Mouse (Mus musculus) liver, adult 2 months (tissue): ENCODE results near the gene Vps18.

Experiments
- CTCF ChIP-seq: fragments of 200-500 bp; IDR thresholded peaks from 2 replicates; pipeline ENCODE4 v1.5.1; 2011; ENCODE audit warnings: low read depth, low read length, control low read depth
- POLR2A ChIP-seq: fragments of 200-500 bp; IDR thresholded peaks from 2 replicates; pipeline ENCODE4 v1.6.1; 2011; ENCODE audit warnings: low read length, control low read depth; ENCODE audit not compliant: insufficient read depth; ENCODE audit errors: extremely low read depth

DNA sequence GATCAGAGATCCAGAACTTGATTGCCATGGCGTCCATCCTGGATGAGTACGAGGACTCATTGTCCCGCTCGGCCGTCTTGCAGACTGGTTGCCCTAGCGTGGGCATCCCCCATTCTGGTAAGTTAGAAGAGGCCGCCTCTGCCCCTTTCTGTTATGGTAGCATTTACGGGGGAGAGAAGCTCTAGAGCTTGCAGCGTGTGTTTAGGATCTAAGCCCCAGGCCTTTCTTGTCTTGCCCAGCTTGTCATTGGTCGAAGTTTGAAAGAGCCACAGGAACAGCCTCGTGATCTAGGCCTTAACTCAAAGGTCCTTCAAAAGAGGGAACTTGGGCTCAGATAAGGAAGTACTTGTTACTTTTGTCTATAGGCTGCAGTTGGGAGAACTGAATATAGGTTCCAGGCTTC lies 475 bp downstream of the Vps18 start:
- TF ChIP-seq CTCF (no peak), POLR2A (no peak)
